Mouse (Mus musculus) neural tube, embryonic 12.5 days (tissue): ENCODE measurements at regions not wholly inside any gene's neighbourhood (a gene's known extent, or its start where the extent isn't known, plus 50 kb on each side); places are given as distances from the start of the nearest gene placed in this dataset.
A peak's percentile ranks its signal among the peaks of the same experiment; 100 is the strongest.

Experiments used
- ATAC-seq: fragments of 200-750 bp; cut with Nextera tagmentation; 2 replicates; pipeline ENCODE4 v1.8.0; 2017; ENCODE audit warnings: low read depth, mild to moderate bottlenecking, moderate TSS enrichment, moderate library complexity; ENCODE audit not compliant: low FRiP score
- H3K27ac ChIP-seq: fragments of 300-500 bp; sonication (generic); 2 replicates; pipeline ENCODE4 v1.5.1; 2016
- H3K27me3 ChIP-seq: fragments of 300-500 bp; sonication (generic); replicated peaks from 2 replicates; pipeline ENCODE4 v1.6.1; 2016; ENCODE audit warnings: mild to moderate bottlenecking
- H3K36me3 ChIP-seq: fragments of 300-500 bp; sonication (generic); 2 replicates; pipeline ENCODE4 v1.6.1; 2016; ENCODE audit warnings: mild to moderate bottlenecking
- H3K4me1 ChIP-seq: fragments of 300-500 bp; sonication (generic); 2 replicates; pipeline ENCODE4 v1.6.1; 2016
- H3K4me2 ChIP-seq: fragments of 300-500 bp; sonication (generic); replicated peaks from 2 replicates; pipeline ENCODE4 v1.6.1; 2016; ENCODE audit warnings: mild to moderate bottlenecking
- H3K4me3 ChIP-seq: fragments of 300-500 bp; sonication (generic); 2 replicates; pipeline ENCODE4 v1.5.1; 2016
- H3K9ac ChIP-seq: fragments of 300-500 bp; sonication (generic); 2 replicates; pipeline ENCODE4 v1.6.1; 2016; ENCODE audit warnings: mild to moderate bottlenecking
- H3K9me3 ChIP-seq: fragments of 300-500 bp; sonication (generic); 2 replicates; pipeline ENCODE4 v1.6.1; 2016; ENCODE audit warnings: mild to moderate bottlenecking
- WGBS: fragments of 180-500 bp; shearing (Covaris S2); methylation state at CpG from one replicate; pipeline ENCODE4 v1.1.7; 2016; 5-methylcytosine and 5-hydroxymethylcytosine counted together

- Histone ChIP-seq H3K4me2 (peak overlapping the region; percentile 45), H3K4me1 (peaks cover 55% of the 10 kb centered on the region), H3K36me3 (0 out of 2 replicates have a peak, but pooled peaks cover 3% of the 10 kb centered on the region), H3K9ac (no peak overlapping the region), H3K9me3 (peaks cover 2% of the 10 kb centered on the region; the same call in 1 of the 2 replicates), H3K27ac (no peak overlapping the region), H3K4me3 (no peak overlapping the region), H3K27me3 (peaks cover 30% of the 10 kb centered on the region)
- no peak for ATAC-seq
- WGBS = 22% methylated on average over 17 of the region's 17 CpGs
Observed at GRCm38 (mm10) chr8:88451658-88452500, 69.3 kb upstream of the Nkd1 start.

- H3K4me2 ChIP-seq = no peak overlapping the region
- no peak overlapping the region for H3K27ac ChIP-seq
- H3K36me3 ChIP-seq = 0 out of 2 replicates have a peak, but pooled peaks cover 4% of the 10 kb centered on the region
- ATAC-seq = no peak
- peaks cover 5% of the 10 kb centered on the region; the same call in 1 of the 2 replicates for H3K9me3 ChIP-seq
- H3K4me1 ChIP-seq = peaks cover 49% of the 10 kb centered on the region
- no peak overlapping the region for H3K4me3 ChIP-seq
- WGBS = 78% methylated on average over 6 of the region's 6 CpGs
- H3K27me3 ChIP-seq = peaks cover 30% of the 10 kb centered on the region
- H3K9ac ChIP-seq = no peak overlapping the region
Observed at GRCm38 (mm10) chr8:88452501-88452847, 68.7 kb upstream of the Nkd1 start.

DNA sequence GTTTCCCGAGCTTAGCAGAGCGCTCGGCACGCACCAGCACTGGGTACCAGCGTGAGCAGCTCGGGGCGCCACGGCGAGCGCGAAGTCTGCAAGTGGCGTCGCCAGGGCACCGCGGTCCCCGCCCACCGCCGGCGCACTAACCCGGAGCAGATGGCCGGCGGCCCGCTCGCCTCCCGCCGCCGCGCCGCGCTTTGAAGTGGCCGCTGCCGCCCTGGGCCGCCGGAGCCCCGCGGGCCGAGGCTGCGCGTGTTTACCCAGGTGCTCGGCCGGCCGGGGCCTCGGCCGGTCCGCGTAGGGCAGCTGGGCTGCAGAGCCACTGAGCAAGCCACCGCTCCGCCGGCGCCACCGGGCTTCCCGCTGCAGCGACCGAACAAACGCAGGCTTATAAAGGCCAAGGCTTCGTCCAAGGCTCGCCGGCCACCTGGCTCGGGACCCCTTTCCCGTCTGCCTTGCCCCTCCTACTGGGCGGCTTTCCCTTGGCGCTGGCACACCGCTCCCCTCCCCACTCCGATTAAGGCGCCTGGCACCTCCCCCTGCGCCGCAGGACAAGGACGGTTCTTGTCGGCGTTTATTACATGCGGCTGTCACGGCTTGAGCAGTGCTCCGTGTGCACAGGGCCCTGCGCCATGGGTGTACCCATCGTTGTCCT lies 67.0 kb upstream of the Nkd1 start:
- Histone ChIP-seq H3K4me2 (peak overlapping the region; percentile 93), H3K4me3 (peak overlapping the region; percentile 54), H3K9me3 (peaks cover 5% of the 10 kb centered on the region; the same call in 1 of the 2 replicates), H3K4me1 (peaks cover 43% of the 10 kb centered on the region), H3K27me3 (peaks cover 29% of the 10 kb centered on the region), H3K27ac (peak overlapping the region; percentile 79), H3K36me3 (0 out of 2 replicates have a peak, but pooled peaks cover 4% of the 10 kb centered on the region), H3K9ac (peak overlapping the region; percentile 69)
- WGBS = under 1% methylated on average over 74 of the region's 75 CpGs
- ATAC-seq = peak; percentile 80

DNA sequence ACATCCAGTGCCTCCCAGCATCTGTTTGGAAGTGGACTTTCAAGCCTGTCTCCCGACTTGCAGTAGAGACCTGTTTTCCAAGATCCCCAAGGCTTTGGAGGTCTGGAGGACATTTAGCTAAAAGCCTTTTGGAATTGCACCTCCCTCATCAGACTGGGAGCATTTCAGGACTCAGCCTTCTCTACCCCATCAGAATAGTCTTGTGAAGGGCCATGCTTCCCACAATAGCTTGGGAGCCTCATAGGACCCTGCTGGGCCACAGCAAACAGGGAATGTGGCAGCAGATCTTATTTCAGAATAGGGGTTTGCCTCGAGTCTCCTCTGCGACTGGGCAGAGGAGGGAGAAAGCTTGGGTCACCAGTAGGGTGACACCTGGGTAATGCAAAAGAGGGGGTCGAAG lies 66.2 kb upstream of the Nkd1 start:
- Histone ChIP-seq H3K27me3 (peaks cover 22% of the 10 kb centered on the region), H3K4me1 (peaks cover 43% of the 10 kb centered on the region), H3K9ac (peak overlapping the region; percentile 69; the same call in 1 of the 2 replicates)

GRCm38 (mm10) chr8:88455434-88456020 lies 65.6 kb upstream of the Nkd1 start:
- peaks cover 17% of the 10 kb centered on the region for H3K27me3 ChIP-seq
- H3K9me3 ChIP-seq = peaks cover 9% of the 10 kb centered on the region; the same call in 1 of the 2 replicates
- peak overlapping the region; percentile 47; the same call in 1 of the 2 replicates for H3K9ac ChIP-seq
- ATAC-seq = no peak
- H3K4me1 ChIP-seq = peaks cover 37% of the 10 kb centered on the region
- 8% methylated on average over 28 of the region's 28 CpGs for WGBS
- 0 out of 2 replicates have a peak, but pooled peaks cover 4% of the 10 kb centered on the region for H3K36me3 ChIP-seq
- no peak overlapping the region for H3K27ac ChIP-seq
- H3K4me2 ChIP-seq = peak overlapping the region; percentile 93
- H3K4me3 ChIP-seq = peak overlapping the region; percentile 5; the same call in 1 of the 2 replicates

More for the DNA sequence above, 66.2 kb upstream of the Nkd1 start:
- WGBS = 6% methylated on average over 4 of the region's 4 CpGs
- ATAC-seq = no peak
- peak overlapping the region; percentile 54; the same call in 1 of the 2 replicates for H3K4me3 ChIP-seq
- H3K27ac ChIP-seq = peak overlapping the region; percentile 16; the same call in 1 of the 2 replicates
- H3K4me2 ChIP-seq = peak overlapping the region; percentile 93
- 0 out of 2 replicates have a peak, but pooled peaks cover 4% of the 10 kb centered on the region for H3K36me3 ChIP-seq
- H3K9me3 ChIP-seq = peaks cover 9% of the 10 kb centered on the region; the same call in 1 of the 2 replicates

DNA sequence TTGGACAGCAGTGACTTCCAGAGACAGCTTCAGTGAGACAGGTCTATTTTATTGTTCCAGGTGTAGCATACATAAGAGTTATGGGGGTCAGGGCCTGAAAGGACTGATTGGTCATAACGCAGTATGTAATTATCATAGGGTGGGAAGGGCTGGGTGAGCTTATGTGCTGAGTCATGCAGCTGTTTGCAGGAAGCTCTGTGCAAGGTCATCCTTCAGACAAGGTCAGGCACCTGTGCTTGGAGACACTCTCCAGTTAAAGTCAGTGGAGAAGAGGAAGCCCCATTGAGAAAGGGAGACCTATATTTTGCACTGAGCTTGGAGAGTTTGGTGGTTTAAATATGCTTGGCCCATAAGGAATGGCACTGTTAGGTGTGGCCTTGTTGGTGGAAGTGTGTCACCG lies 62.0 kb upstream of the Nkd1 start:
- 83% methylated on average over 2 of the region's 2 CpGs for WGBS
- no peak overlapping the region for H3K9ac ChIP-seq

DNA sequence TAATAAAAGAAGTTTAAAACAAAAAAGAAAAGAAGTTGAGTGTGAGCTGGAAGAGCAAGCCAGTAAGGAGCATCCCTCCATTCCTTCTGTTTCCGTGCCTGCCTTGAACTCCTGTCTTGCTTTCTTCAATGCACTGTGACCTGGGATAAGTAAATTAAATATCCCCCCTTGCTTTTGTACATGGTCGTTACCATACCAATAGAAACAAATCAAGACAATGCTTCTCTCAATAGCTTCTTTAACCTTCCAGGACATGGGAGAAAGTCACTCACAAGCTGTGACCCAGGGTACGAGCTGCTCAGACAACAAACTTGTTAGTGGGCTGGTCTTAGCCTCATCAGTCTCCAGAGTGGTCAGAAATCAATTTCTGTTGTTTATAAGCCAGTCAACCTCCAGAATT lies 53.4 kb upstream of the Nkd1 start:
- no peaks in the 10 kb centered on the region; the same call in 1 of the 2 replicates for H3K27me3 ChIP-seq
- ATAC-seq = no peak
- no peak overlapping the region for H3K27ac ChIP-seq
- no peaks in the 10 kb centered on the region for H3K36me3 ChIP-seq
- WGBS = 61% methylated on average over 3 of the region's 3 CpGs
- no peaks in the 10 kb centered on the region for H3K9me3 ChIP-seq
- no peak overlapping the region for H3K4me3 ChIP-seq
- no peak overlapping the region for H3K4me2 ChIP-seq
- peaks cover 8% of the 10 kb centered on the region; the same call in 1 of the 2 replicates for H3K4me1 ChIP-seq
- no peak overlapping the region for H3K9ac ChIP-seq

More for the DNA sequence above, 62.0 kb upstream of the Nkd1 start:
- no peaks in the 10 kb centered on the region; the same call in 1 of the 2 replicates for H3K27me3 ChIP-seq
- no peak overlapping the region for H3K4me3 ChIP-seq
- H3K27ac ChIP-seq = no peak overlapping the region
- H3K36me3 ChIP-seq = 0 out of 2 replicates have a peak, but pooled peaks cover 4% of the 10 kb centered on the region
- peaks cover 15% of the 10 kb centered on the region for H3K4me1 ChIP-seq
- H3K9me3 ChIP-seq = peaks cover 9% of the 10 kb centered on the region; the same call in 1 of the 2 replicates
- no peak overlapping the region for H3K4me2 ChIP-seq
- no peak for ATAC-seq

GRCm38 (mm10) chr8:88470931-88471455 lies 50.2 kb upstream of the Nkd1 start:
- H3K4me1 ChIP-seq = peaks cover 8% of the 10 kb centered on the region; the same call in 1 of the 2 replicates
- no peak for ATAC-seq
- H3K36me3 ChIP-seq = no peaks in the 10 kb centered on the region
- H3K4me2 ChIP-seq = no peak overlapping the region
- 19% methylated on average over 8 of the region's 8 CpGs for WGBS
- no peaks in the 10 kb centered on the region for H3K9me3 ChIP-seq
- H3K9ac ChIP-seq = no peak overlapping the region
- no peak overlapping the region for H3K4me3 ChIP-seq
- no peaks in the 10 kb centered on the region for H3K27me3 ChIP-seq
- no peak overlapping the region for H3K27ac ChIP-seq
